Mouse (Mus musculus) stomach, embryonic 16.5 days (tissue): Measurements from ENCODE around the gene Wnt3. TPM values are rescaled to one million over a fixed set of nuclear protein-coding genes. Genes with fewer than 3 reads are reported as not detected.

ENCODE experiments used
- polyA plus RNA-seq: library from polyadenylated mRNA; unstranded; fragments of >200 nt; fragmentation: Nextera tagmentation; extraction: Ambion mirVana; gene quantifications from 2 replicates; pipeline ENCODE4 v1.2.1, GENCODE M21; 2015

The Wnt3 gene
- polyA plus RNA-seq, 1 experiment from 2014 or later: 0.06 TPM

Other genes with a start within 250 kb of the Wnt3 start
- not detected in 2 replicates for gene Gm884, start 153.0 kb upstream of the Wnt3 start, polyA plus RNA-seq
- gene Lyzl6, start 135.3 kb upstream of the Wnt3 start, polyA plus RNA-seq: not detected in 2 replicates
- gene Rprml, start 124.6 kb upstream of the Wnt3 start, polyA plus RNA-seq: 0.22 TPM in 1 of 2 replicates, not detected in the other
- gene Gosr2, start 76.3 kb upstream of the Wnt3 start, polyA plus RNA-seq: 75.1 and 78.1 TPM in 2 replicates
- gene Wnt9b, start 24.3 kb upstream of the Wnt3 start, polyA plus RNA-seq: 0.05 and 0.06 TPM in 2 replicates
- gene Nsf, start 179.9 kb downstream of the Wnt3 start, polyA plus RNA-seq: 46.2 and 47.3 TPM in 2 replicates
- gene Arf2, start 192.6 kb downstream of the Wnt3 start, polyA plus RNA-seq: 56.8 and 59.8 TPM in 2 replicates